Mouse (Mus musculus): ENCODE measurements at regions not wholly inside any gene's neighbourhood (a gene's known extent, or its start where the extent isn't known, plus 50 kb on each side); places are given as distances from the start of the nearest gene placed in this dataset.

DNA sequence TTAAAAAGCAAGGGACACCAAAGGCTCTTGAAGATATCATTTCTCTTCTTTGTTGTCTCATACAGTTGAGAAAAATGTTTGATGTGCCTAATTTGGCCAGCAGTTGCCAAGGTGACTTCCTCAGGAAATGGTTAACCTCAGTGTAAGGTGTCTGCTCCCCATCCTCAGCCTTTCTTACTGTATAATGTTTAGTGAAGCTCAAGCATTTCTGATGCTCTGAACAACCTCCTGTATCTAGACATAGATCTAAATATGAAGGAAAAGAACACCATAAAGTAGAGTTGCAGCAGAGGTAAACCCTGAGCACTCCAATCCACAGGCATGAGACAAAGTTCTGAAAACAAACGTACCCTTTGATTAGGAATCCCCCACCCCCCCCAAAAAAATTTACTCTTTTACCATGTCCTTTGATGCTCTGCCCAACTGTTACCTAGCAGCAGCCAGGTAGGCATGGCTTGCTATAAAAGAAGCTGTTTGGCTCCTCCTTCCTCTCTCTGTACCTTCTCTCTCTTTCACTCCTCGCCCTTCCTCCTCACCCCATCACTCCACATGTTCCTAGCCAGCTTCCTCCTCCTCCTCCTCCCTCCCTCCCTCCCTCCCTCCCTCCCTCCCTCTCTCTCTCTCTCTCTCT, 348.4 kb upstream of the Hs3st5 start:
- peak; percentile 54 to 68 for DNase-seq (ENCODE audit: low read depth in 2 of 2, low spot score in 2 of 2)

Measured in CD8-positive naive resting alpha-beta T cell, adult 2 months (primary cell).